Mouse (Mus musculus) forebrain, embryonic 13.5 days (tissue): Measurements from ENCODE around the gene Ifrd1. TPM values are rescaled to one million over a fixed set of nuclear protein-coding genes. Genes with fewer than 3 reads are reported as not detected.
"Not testable (repeated sequence)": the region's sequence is repeated elsewhere in the genome, so short reads cannot be mapped to it uniquely, and the experiment has no call there.

Source experiments
- ATAC-seq: fragments of 200-750 bp; cut with Nextera tagmentation; 2 replicates; pipeline ENCODE4 v1.8.0; 2017
- H3K27ac ChIP-seq: fragments of 300-500 bp; sonication (generic); 2 replicates; pipeline ENCODE4 v1.5.1; 2015; ENCODE audit warnings: inconsistent platforms, mild to moderate bottlenecking, moderate library complexity
- H3K27me3 ChIP-seq: fragments of 300-500 bp; sonication (generic); 2 replicates; pipeline ENCODE4 v1.6.1; 2015; ENCODE audit warnings: mild to moderate bottlenecking, inconsistent platforms
- H3K36me3 ChIP-seq: fragments of 300-500 bp; sonication (generic); 2 replicates; pipeline ENCODE4 v1.6.1; 2015; ENCODE audit warnings: mild to moderate bottlenecking, inconsistent platforms; ENCODE audit not compliant: poor library complexity, severe bottlenecking
- H3K4me1 ChIP-seq: fragments of 300-500 bp; sonication (generic); 2 replicates; pipeline ENCODE4 v1.6.1; 2015; ENCODE audit warnings: inconsistent platforms
- H3K4me2 ChIP-seq: fragments of 300-500 bp; sonication (generic); 2 replicates; pipeline ENCODE4 v1.6.1; 2015; ENCODE audit warnings: inconsistent platforms, mild to moderate bottlenecking, moderate library complexity
- H3K4me3 ChIP-seq: fragments of 300-500 bp; sonication (generic); 2 replicates; pipeline ENCODE4 v1.5.1; 2015; ENCODE audit warnings: mild to moderate bottlenecking, inconsistent platforms
- H3K9ac ChIP-seq: fragments of 300-500 bp; sonication (generic); 2 replicates; pipeline ENCODE4 v1.6.1; 2015; ENCODE audit warnings: mild to moderate bottlenecking, inconsistent platforms
- H3K9me3 ChIP-seq: fragments of 300-500 bp; sonication (generic); replicated peaks from 2 replicates; pipeline ENCODE4 v1.6.1; 2016; ENCODE audit warnings: inconsistent platforms
- WGBS: fragments of 180-500 bp; shearing (Covaris S2); methylation state at CpG from one replicate; pipeline ENCODE4 v1.1.7; 2015; 5-methylcytosine and 5-hydroxymethylcytosine counted together
- microRNA counts: library from miRNA; unstranded; fragments of <30 nt; microRNA quantifications from one replicate; lab custom pipeline; 2016
- microRNA-seq: library from miRNA; unstranded; fragments of <30 nt; microRNA quantifications from one replicate; pipeline ENCODE4, GENCODE M21; 2016
- polyA plus RNA-seq: library from polyadenylated mRNA; unstranded; fragments of >200 nt; fragmentation: Nextera tagmentation; extraction: Ambion mirVana; gene quantifications from 2 replicates; pipeline ENCODE4 v1.2.1, GENCODE M21; 2015

Gene Ifrd1
- polyA plus RNA-seq, 1 experiment from 2014 or later: 183 TPM

- Histone ChIP-seq H3K4me1 (no peaks in the 10 kb centered on the region), H3K36me3 (no peaks in the 10 kb centered on the region), H3K4me3 (no peak overlapping the region), H3K4me2 (no peak overlapping the region), H3K27ac (no peak overlapping the region), H3K9ac (no peak overlapping the region), H3K9me3 (peaks cover 3% of the 10 kb centered on the region; the same call in 1 of the 2 replicates), H3K27me3 (no peaks in the 10 kb centered on the region)
- no peak for ATAC-seq
- WGBS: 71% methylated on average over 6 of the region's 6 CpGs
These were observed 71.2 kb downstream of the Ifrd1 start for GRCm38 (mm10) chr12:40177089-40177488.

- ATAC-seq: no peak
- 85% methylated on average over 2 of the region's 2 CpGs for WGBS
- Histone ChIP-seq H3K27me3 (no peaks in the 10 kb centered on the region), H3K9ac (no peak overlapping the region), H3K27ac (no peak overlapping the region), H3K4me3 (no peak overlapping the region), H3K36me3 (no peaks in the 10 kb centered on the region), H3K9me3 (peaks cover 1% of the 10 kb centered on the region; the same call in 1 of the 2 replicates), H3K4me1 (no peaks in the 10 kb centered on the region), H3K4me2 (no peak overlapping the region)
These were observed 72.1 kb downstream of the Ifrd1 start for GRCm38 (mm10) chr12:40176158-40176557.

- not testable (repeated sequence) for H3K4me2 ChIP-seq, ATAC-seq, H3K4me1 ChIP-seq, H3K9me3 ChIP-seq, H3K36me3 ChIP-seq, H3K27me3 ChIP-seq, H3K27ac ChIP-seq, H3K9ac ChIP-seq, H3K4me3 ChIP-seq
- WGBS: 38% methylated on average over 1 of the region's 1 CpGs
These were observed 73.1 kb downstream of the Ifrd1 start for GRCm38 (mm10) chr12:40175171-40175570.

GRCm38 (mm10) chr12:40171637-40172036 lies 76.7 kb downstream of the Ifrd1 start:
- Histone ChIP-seq H3K36me3 (no peaks in the 10 kb centered on the region), H3K9ac (no peak overlapping the region), H3K27me3 (no peaks in the 10 kb centered on the region), H3K4me3 (no peak overlapping the region), H3K27ac (no peak overlapping the region), H3K4me1 (no peaks in the 10 kb centered on the region), H3K4me2 (no peak overlapping the region), H3K9me3 (no peaks in the 10 kb centered on the region)
- ATAC-seq: no peak
- 84% methylated on average over 2 of the region's 2 CpGs for WGBS

- Histone ChIP-seq H3K9me3 (no peaks in the 10 kb centered on the region), H3K4me1 (no peaks in the 10 kb centered on the region), H3K9ac (no peak overlapping the region), H3K27ac (no peak overlapping the region), H3K27me3 (no peaks in the 10 kb centered on the region), H3K4me2 (no peak overlapping the region), H3K36me3 (no peaks in the 10 kb centered on the region), H3K4me3 (no peak overlapping the region)
- 100% methylated on average over 1 of the region's 1 CpGs for WGBS
- ATAC-seq: no peak
These were observed 78.6 kb downstream of the Ifrd1 start for GRCm38 (mm10) chr12:40169675-40170074.

- H3K36me3 ChIP-seq: no peaks in the 10 kb centered on the region
- H3K4me2 ChIP-seq: no peak overlapping the region
- 20% methylated on average over 2 of the region's 2 CpGs for WGBS
- no peaks in the 10 kb centered on the region for H3K4me1 ChIP-seq
- H3K27me3 ChIP-seq: no peaks in the 10 kb centered on the region
- no peaks in the 10 kb centered on the region for H3K9me3 ChIP-seq
- peak; percentile 85 for ATAC-seq
- no peak overlapping the region for H3K9ac ChIP-seq
- H3K27ac ChIP-seq: no peak overlapping the region
- H3K4me3 ChIP-seq: no peak overlapping the region
These were observed 83.7 kb downstream of the Ifrd1 start for GRCm38 (mm10) chr12:40164621-40165020.

GRCm38 (mm10) chr12:40160777-40161176 lies 87.5 kb downstream of the Ifrd1 start:
- Histone ChIP-seq H3K36me3 (no peaks in the 10 kb centered on the region), H3K4me1 (no peaks in the 10 kb centered on the region), H3K27me3 (no peaks in the 10 kb centered on the region), H3K9me3 (no peaks in the 10 kb centered on the region), H3K4me3 (no peak overlapping the region), H3K27ac (no peak overlapping the region), H3K4me2 (no peak overlapping the region), H3K9ac (no peak overlapping the region)
- WGBS: 90% methylated on average over 2 of the region's 2 CpGs
- ATAC-seq: no peak

GRCm38 (mm10) chr12:40154188-40154587 lies 94.1 kb downstream of the Ifrd1 start:
- Histone ChIP-seq H3K27me3 (no peaks in the 10 kb centered on the region), H3K4me3 (no peak overlapping the region), H3K36me3 (no peaks in the 10 kb centered on the region), H3K4me1 (no peaks in the 10 kb centered on the region), H3K9ac (no peak overlapping the region), H3K27ac (no peak overlapping the region), H3K4me2 (no peak overlapping the region), H3K9me3 (no peaks in the 10 kb centered on the region)
- no peak for ATAC-seq
- 91% methylated on average over 6 of the region's 6 CpGs for WGBS

- Histone ChIP-seq H3K36me3 (no peaks in the 10 kb centered on the region), H3K27ac (no peak overlapping the region), H3K27me3 (no peaks in the 10 kb centered on the region), H3K4me3 (no peak overlapping the region), H3K9ac (no peak overlapping the region), H3K4me2 (no peak overlapping the region), H3K4me1 (no peaks in the 10 kb centered on the region), H3K9me3 (no peaks in the 10 kb centered on the region)
- no peak for ATAC-seq
- 89% methylated on average over 8 of the region's 8 CpGs for WGBS
These were observed 95.8 kb downstream of the Ifrd1 start for GRCm38 (mm10) chr12:40152353-40153069.

MicroRNAs within 50 kb of the gene (microRNA counts, 519-probe panel; counts per million panel counts)
- 177 counts per million, percentile 53 among the panel's probes with 10 or more counts for microRNA mmu-miR-1938 (lab: Ali Mortazavi, UCI)

Small RNA genes lying within 50 kb of the gene (microRNA-seq; reads per million reads assigned to microRNA genes)
- not detected for gene Mir1938

Other genes with a start within 250 kb of the Ifrd1 start
- gene Arl4a, start 210.5 kb downstream of the Ifrd1 start, polyA plus RNA-seq: 65.0 and 69.9 TPM in 2 replicates
- gene Scin, start 114.3 kb downstream of the Ifrd1 start, polyA plus RNA-seq: not detected in 2 replicates
- not detected in 2 replicates for gene Lsmem1, start 49.0 kb downstream of the Ifrd1 start, polyA plus RNA-seq
- 28.9 and 29.5 TPM in 2 replicates for gene Zfp277, start 197.4 kb upstream of the Ifrd1 start, polyA plus RNA-seq
- 24.5 and 27.0 TPM in 2 replicates for gene Dock4, start 197.4 kb upstream of the Ifrd1 start, polyA plus RNA-seq